Mouse (Mus musculus) erythroblast, embryonic 14.5 days (primary cell): ENCODE results near the gene Ankrd16. TPM values are rescaled to one million over a fixed set of nuclear protein-coding genes. Genes with fewer than 3 reads are reported as not detected.

Source experiments
- H3K27me3 ChIP-seq: 2 replicates; pipeline ENCODE4 v1.6.1; 2012; ENCODE audit warnings: inconsistent platforms; ENCODE audit not compliant: control insufficient read depth
- H3K36me3 ChIP-seq: 2 replicates; pipeline ENCODE4 v1.6.1; 2012; ENCODE audit warnings: mild to moderate bottlenecking, inconsistent platforms; ENCODE audit not compliant: control insufficient read depth
- H3K4me1 ChIP-seq: 2 replicates; pipeline ENCODE4 v1.6.1; 2012; ENCODE audit warnings: inconsistent platforms; ENCODE audit not compliant: control insufficient read depth
- H3K4me3 ChIP-seq: replicated peaks from 2 replicates; pipeline ENCODE3; 2012; ENCODE audit warnings: moderate library complexity, mild to moderate bottlenecking, inconsistent platforms
- H3K9me3 ChIP-seq: 2 replicates; pipeline ENCODE4 v1.6.1; 2012; ENCODE audit warnings: low read length, inconsistent platforms, mixed read lengths; ENCODE audit not compliant: control insufficient read depth
- GATA1 ChIP-seq: IDR thresholded peaks from 2 replicates; pipeline ENCODE4 v1.6.1; 2012; ENCODE audit warnings: low read length, inconsistent platforms, mixed read lengths
- TAL1 ChIP-seq: IDR thresholded peaks from 3 replicates; pipeline ENCODE4 v1.6.1; 2012; ENCODE audit warnings: low read length, inconsistent platforms, mixed read lengths
- polyA plus RNA-seq: library from polyadenylated mRNA; stranded (reverse); fragments of >175 nt; gene quantifications from 2 replicates; pipeline ENCODE4 v1.2.3, GENCODE M21; 2012

Gene Ankrd16
- polyA plus RNA-seq, 1 experiment = 0.94 TPM

DNA sequence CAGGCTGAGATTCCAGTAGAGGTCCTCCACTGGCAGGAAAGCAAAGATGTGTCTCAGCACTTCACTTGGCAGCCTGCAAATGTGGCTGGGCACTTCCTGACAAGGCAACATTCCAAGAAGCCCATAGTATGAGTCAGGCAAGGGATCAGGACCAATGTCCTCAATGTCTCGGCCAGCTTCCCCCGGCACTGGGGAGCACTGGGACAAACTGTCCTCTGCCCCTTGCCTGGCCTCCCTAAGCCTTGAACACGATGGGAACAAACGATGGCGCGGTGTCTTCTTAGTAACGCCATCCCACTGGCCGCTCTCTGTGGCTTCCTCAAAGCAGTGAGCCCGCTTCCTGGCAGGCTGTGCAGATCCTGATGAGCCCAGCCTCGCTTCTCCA lies 10.5 kb upstream of the Ankrd16 start:
- no peak for TF ChIP-seq TAL1
- Histone ChIP-seq H3K4me1 (no peaks in the 10 kb centered on the region; the same call in 1 of the 2 replicates), H3K4me3 (no peak overlapping the region), H3K27me3 (no peaks in the 10 kb centered on the region), H3K36me3 (peaks cover 43% of the 10 kb centered on the region), H3K9me3 (no peaks in the 10 kb centered on the region)

DNA sequence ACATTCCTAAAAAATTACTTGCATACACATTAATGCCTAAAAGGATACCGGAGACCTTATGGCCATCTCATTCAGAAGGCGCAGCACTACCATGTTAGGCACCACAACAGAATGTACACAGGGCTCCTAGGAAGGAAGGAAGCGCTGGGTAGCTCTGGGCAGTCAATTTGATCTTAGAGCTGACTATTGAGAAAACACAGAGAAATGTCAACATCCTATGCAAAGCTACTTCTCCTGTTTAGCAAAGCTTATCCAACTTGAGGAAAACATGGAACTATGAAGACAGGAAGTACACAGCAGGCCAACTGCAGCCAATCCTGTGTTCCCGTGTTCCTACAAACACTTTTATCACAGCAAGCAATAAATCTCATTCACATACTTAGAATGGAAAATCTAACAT lies 6.0 kb upstream of the Ankrd16 start:
- Histone ChIP-seq H3K4me1 (peaks cover 7% of the 10 kb centered on the region), H3K36me3 (peaks cover 14% of the 10 kb centered on the region), H3K9me3 (no peaks in the 10 kb centered on the region), H3K27me3 (no peaks in the 10 kb centered on the region), H3K4me3 (no peak overlapping the region)
- no peak for TF ChIP-seq GATA1
- no peak for TF ChIP-seq TAL1

DNA sequence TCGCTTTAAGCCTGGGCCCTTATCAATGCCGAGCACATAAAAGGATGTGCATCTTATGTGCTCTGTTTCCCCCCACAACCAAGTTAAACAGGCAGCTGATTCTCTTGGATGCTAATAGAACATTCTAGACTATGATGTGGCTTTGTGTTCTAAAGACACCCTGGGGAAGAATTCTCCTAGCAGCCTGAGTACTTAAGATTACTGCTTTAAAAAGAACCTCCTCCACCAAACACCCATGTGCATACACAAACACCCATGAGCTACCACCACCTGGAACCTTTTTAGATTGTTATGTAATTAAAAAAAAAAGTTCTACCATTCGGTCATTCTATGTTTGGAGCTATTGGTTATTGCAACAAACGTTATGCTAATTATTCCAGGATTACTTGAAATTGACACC lies 5.3 kb upstream of the Ankrd16 start:
- Histone ChIP-seq H3K9me3 (no peaks in the 10 kb centered on the region), H3K4me1 (peaks cover 12% of the 10 kb centered on the region), H3K27me3 (no peaks in the 10 kb centered on the region), H3K4me3 (no peak overlapping the region), H3K36me3 (peaks cover 7% of the 10 kb centered on the region)
- TF ChIP-seq GATA1 (no peak), TAL1 (no peak)

DNA sequence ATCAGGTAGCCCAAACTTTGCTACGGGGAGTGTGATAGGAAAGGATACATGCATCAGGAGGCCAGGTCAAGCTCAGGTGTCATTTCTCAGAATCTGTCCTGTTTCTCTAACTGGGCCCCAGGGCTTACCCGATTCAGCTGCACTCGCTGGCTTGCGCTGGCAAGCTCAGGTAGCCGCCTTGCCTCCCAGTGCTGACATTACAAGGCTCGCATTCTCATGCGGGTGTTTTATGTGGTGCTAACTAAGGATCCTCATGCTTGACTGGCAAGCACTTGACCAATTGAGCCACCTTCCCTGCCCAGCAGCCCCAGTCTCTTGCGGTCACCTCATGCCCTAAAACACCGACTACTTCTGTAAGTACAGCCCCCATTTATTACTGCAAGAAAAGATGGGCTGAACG lies 3.2 kb upstream of the Ankrd16 start:
- Histone ChIP-seq H3K9me3 (no peaks in the 10 kb centered on the region), H3K36me3 (peaks cover under 1% of the 10 kb centered on the region), H3K4me3 (no peak overlapping the region), H3K27me3 (no peaks in the 10 kb centered on the region), H3K4me1 (peaks cover 27% of the 10 kb centered on the region)
- TF ChIP-seq GATA1 (no peak), TAL1 (no peak)

DNA sequence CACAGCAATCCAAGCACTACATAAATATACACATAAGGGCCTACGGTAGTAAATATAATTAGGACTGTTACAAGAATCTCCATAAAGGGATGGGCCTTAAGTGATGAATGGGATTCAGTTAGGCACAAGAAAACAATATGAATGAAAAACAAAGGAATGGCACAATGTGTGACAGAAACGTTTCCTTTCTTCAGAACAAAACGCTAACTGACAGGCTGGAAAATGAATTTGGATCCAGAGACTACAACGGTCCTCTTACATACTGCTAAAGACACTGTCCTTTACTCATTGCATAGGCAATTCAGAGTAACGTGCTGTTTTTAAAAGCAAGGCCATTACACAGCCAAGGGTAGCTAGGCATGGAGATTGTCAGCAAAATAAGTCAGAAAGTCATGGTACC lies 2.6 kb upstream of the Ankrd16 start:
- TF ChIP-seq TAL1 = no peak
- TF ChIP-seq GATA1 = no peak
- Histone ChIP-seq H3K9me3 (no peaks in the 10 kb centered on the region), H3K36me3 (peaks cover 7% of the 10 kb centered on the region), H3K4me1 (peaks cover 31% of the 10 kb centered on the region), H3K27me3 (no peaks in the 10 kb centered on the region), H3K4me3 (no peak overlapping the region)

DNA sequence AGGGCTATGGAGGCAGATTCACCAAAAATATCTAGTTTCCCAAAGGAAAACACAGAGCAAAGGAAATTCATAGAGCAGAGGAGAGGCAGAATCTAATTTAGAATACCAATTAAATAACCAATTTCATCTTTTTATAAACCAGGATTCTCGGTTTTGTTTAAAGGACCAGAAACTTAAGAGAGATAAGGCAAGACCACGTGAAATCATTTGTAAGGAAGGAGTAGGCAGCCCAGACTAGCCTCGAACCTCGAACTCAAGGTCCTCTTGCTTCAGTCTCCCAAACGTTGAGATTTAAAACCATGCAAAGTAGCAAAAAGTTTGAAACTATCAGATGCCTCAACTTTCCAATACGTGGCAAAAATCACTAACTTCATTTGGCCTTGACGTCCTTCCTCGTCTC lies 1.3 kb upstream of the Ankrd16 start:
- Histone ChIP-seq H3K9me3 (no peaks in the 10 kb centered on the region), H3K4me3 (peak overlapping the region; percentile 93), H3K36me3 (peaks cover 15% of the 10 kb centered on the region), H3K27me3 (no peaks in the 10 kb centered on the region), H3K4me1 (peaks cover 31% of the 10 kb centered on the region)
- TF ChIP-seq TAL1 = no peak
- TF ChIP-seq GATA1 = no peak

DNA sequence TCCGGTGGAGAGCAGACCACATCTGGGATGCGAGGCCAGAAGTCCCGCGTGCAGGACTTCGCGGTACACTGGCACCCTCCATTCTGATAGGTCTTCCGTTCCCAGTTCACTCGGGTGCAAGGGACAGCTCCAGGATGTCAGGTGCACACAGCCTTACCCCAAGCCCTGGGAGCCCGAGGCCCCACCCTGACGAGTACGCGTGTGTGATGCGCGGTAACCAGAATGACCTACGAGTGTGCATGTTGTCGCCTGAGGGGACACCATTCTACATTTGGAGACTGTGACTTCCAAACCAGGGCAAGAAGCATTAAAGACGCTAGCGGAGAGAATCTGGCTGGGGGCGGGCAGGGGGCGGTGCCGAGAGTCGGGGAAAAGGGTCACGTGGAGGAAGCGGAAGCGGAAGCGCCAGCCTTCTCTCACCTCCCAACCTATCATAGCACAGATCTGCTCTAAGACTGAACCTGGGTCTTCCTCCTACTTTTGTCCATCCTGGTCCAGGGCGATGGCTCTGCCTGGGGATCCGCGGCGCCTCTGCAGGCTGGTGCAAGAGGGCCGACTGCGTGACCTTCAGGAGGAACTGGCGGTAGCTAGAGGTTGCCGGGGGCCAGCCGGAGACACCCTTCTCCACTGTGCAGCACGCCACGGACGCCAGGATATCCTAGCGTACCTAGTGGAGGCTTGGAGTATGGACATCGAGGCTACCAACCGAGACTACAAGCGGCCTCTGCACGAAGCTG lies 579 bp downstream of the Ankrd16 start:
- H3K9me3 ChIP-seq = no peaks in the 10 kb centered on the region
- H3K4me1 ChIP-seq = peaks cover 31% of the 10 kb centered on the region
- peaks cover 33% of the 10 kb centered on the region for H3K36me3 ChIP-seq
- no peaks in the 10 kb centered on the region for H3K27me3 ChIP-seq
- no peak for TF ChIP-seq GATA1
- no peak for TF ChIP-seq TAL1
- peak overlapping the region; percentile 93 for H3K4me3 ChIP-seq

DNA sequence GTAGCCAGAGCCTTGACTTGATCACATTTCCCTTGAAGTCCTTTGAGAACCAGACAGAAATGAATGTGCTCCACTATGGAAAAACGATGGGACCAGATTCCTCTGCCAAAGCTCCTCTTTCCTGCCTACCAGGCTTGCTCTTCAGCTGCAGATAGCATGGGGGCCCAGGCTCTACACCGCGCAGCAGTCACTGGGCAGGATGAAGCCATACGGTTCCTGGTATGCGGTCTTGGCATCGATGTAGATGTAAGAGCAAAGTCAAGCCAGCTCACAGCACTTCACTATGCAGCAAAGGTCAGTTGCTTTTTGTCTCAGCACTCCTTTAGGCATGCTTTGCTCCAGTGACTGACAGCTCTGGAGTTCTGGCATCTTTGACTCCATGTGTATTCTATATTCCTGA lies 6.5 kb downstream of the Ankrd16 start:
- TF ChIP-seq TAL1 = no peak
- no peak for TF ChIP-seq GATA1
- no peaks in the 10 kb centered on the region for H3K9me3 ChIP-seq
- no peak overlapping the region for H3K4me3 ChIP-seq
- H3K36me3 ChIP-seq = peaks cover 73% of the 10 kb centered on the region
- no peaks in the 10 kb centered on the region for H3K27me3 ChIP-seq
- peaks cover 7% of the 10 kb centered on the region for H3K4me1 ChIP-seq

DNA sequence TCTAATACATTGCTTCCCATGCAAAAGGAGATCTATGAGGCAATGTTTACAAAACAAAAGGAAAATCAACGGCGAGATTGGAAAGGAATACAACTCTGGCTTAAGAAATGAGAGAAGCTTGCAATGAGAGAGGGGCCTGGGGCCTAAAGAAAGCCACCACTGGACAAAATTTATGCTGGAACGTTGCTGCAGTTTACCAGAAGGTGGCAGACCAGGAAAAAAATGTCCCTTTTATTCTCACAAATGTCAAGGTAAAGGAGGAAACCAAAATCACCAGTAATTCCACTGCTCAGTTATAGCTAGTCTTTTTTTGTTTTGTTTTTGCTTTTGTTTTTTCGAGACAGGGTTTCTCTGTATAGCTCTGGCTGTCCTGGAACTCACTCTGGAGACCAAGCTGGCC lies 17.0 kb downstream of the Ankrd16 start:
- no peak for TF ChIP-seq GATA1
- H3K4me1 ChIP-seq = no peaks in the 10 kb centered on the region
- H3K36me3 ChIP-seq = peaks cover 26% of the 10 kb centered on the region
- H3K4me3 ChIP-seq = no peak overlapping the region
- no peaks in the 10 kb centered on the region for H3K27me3 ChIP-seq
- no peaks in the 10 kb centered on the region for H3K9me3 ChIP-seq

DNA sequence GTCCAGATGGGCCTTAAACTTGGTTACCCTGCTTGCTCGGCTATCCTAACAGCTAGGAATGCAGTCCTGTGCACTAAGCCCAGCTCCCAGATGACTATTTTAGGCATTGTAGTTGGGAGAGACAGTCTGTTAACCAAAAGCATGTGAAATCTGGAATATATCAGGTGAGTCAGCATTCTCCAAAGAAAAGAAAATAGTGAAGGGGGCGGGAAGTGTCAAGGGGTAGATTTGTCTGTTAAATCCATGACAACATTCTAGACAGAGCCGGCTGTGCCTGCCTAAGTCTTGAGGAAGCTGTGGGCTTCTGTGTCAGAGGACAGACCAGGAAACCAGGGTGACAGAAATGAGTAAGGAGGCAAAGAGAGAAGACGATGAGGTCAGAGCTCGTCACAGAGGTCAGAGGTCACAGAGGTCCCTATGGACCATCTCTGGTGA lies 20.3 kb downstream of the Ankrd16 start:
- Histone ChIP-seq H3K27me3 (no peaks in the 10 kb centered on the region), H3K4me1 (no peaks in the 10 kb centered on the region), H3K36me3 (peaks cover 6% of the 10 kb centered on the region), H3K4me3 (no peak overlapping the region), H3K9me3 (no peaks in the 10 kb centered on the region)
- TF ChIP-seq TAL1 = no peak
- TF ChIP-seq GATA1 = no peak
